Mouse (Mus musculus): ENCODE results near the gene Ankrd11. TPM values are rescaled to one million over a fixed set of nuclear protein-coding genes. Genes with fewer than 3 reads are reported as not detected.

Ankrd11 gene
- polyA plus RNA-seq, 1 experiment from 2014 or later: 55.5 TPM

DNA sequence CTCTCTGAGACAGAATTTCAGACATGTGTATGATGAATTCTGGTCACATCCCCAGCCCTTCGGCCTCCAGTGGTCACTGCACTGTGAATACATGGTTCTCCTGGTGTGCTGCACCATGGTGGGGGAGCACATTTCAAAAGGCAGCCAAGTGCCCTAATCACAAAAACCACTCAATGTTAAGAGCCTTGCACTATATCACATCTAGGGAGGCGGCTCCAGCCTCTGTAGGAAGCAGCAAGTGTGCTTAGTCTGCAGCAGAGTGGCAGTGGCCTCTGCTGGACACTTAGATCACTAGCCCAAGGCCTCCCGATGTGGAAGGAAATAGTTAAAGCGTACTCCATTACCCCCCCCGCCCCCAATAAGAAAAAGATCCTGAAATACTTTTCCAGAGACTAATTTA, 143.0 kb downstream of the Ankrd11 start:
- no peak overlapping the region for H3K4me2 ChIP-seq (replicated peaks; ENCODE audit: low read depth, low read length)
- peaks cover 61% of the 10 kb centered on the region for H3K36me3 ChIP-seq (ENCODE audit: control insufficient read depth, insufficient read depth, low read length)
- WGBS: 80% methylated on average over 5 of the region's 5 CpGs
- H3K4me1 ChIP-seq (ENCODE audit: control insufficient read depth, insufficient read depth, low read length): no peaks in the 10 kb centered on the region
- no peak overlapping the region for H3K27ac ChIP-seq (ENCODE audit: low read depth, low read length)
- H3K4me3 ChIP-seq (ENCODE audit: low read length): no peak overlapping the region
- no peaks in the 10 kb centered on the region for H3K9me3 ChIP-seq (ENCODE audit: control insufficient read depth, low read length)
- H3K9ac ChIP-seq (ENCODE audit: low read depth, low read length): no peak overlapping the region
- H3K27me3 ChIP-seq (ENCODE audit: control insufficient read depth, insufficient read depth, low read length): no peaks in the 10 kb centered on the region
- no peak for ATAC-seq (ENCODE audit: low FRiP score, low TSS enrichment)

DNA sequence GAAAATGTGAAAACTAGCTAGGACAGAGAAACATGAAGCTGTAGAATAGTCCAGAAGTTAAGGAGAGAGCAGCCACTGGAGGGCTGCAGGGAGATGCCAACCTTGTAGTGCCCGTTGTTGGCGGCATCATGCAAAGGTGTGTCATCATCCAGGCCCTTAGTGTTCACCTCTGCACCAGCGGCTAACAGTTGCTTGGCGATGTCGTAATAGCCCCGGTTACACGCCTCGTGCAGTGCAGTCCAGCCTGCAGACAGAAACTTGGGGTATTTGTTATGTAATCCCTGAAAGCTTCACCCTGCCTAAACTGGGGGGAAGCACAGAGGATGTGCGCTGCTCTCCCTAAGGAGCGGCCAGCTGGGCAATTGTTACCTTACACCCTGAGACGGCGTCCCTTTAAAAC, 143.6 kb downstream of the Ankrd11 start:
- ATAC-seq (ENCODE audit: low FRiP score, low TSS enrichment): no peak
- Histone ChIP-seq H3K4me3 (ENCODE audit: low read length) (no peak overlapping the region), H3K36me3 (ENCODE audit: control insufficient read depth, insufficient read depth, low read length) (peaks cover 67% of the 10 kb centered on the region), H3K4me1 (ENCODE audit: control insufficient read depth, insufficient read depth, low read length) (no peaks in the 10 kb centered on the region), H3K9ac (ENCODE audit: low read depth, low read length) (no peak overlapping the region), H3K27me3 (ENCODE audit: control insufficient read depth, insufficient read depth, low read length) (no peaks in the 10 kb centered on the region), H3K4me2 (replicated peaks; ENCODE audit: low read depth, low read length) (no peak overlapping the region), H3K27ac (ENCODE audit: low read depth, low read length) (no peak overlapping the region), H3K9me3 (ENCODE audit: control insufficient read depth, low read length) (no peaks in the 10 kb centered on the region)
- WGBS: 96% methylated on average over 12 of the region's 12 CpGs

DNA sequence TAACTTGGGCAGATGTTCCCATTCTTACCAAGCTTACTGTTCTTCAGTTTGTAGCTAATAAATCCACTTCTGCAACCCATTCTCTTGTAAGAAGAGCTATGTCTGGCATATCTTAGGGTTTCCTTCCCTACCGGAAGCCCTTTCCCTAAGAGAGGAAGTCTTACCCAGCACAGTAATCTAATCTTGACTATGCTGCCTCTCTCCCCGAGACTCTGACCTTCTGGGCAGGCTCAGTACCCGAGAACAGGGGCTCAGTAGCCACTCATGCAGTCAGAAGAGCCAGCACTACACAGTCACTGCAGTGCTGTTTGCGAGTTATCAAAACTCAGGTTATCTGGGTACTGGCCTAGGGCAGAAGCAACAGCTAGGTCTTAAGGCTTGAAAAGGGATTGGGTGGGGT, 144.1 kb downstream of the Ankrd11 start:
- Histone ChIP-seq H3K27me3 (ENCODE audit: control insufficient read depth, insufficient read depth, low read length) (no peaks in the 10 kb centered on the region), H3K27ac (ENCODE audit: low read depth, low read length) (no peak overlapping the region), H3K4me3 (ENCODE audit: low read length) (no peak overlapping the region), H3K36me3 (ENCODE audit: control insufficient read depth, insufficient read depth, low read length) (peaks cover 72% of the 10 kb centered on the region), H3K9me3 (ENCODE audit: control insufficient read depth, low read length) (no peaks in the 10 kb centered on the region), H3K9ac (ENCODE audit: low read depth, low read length) (no peak overlapping the region), H3K4me2 (replicated peaks; ENCODE audit: low read depth, low read length) (no peak overlapping the region), H3K4me1 (ENCODE audit: control insufficient read depth, insufficient read depth, low read length) (no peaks in the 10 kb centered on the region)
- 86% methylated on average over 4 of the region's 4 CpGs for WGBS
- ATAC-seq (ENCODE audit: low FRiP score, low TSS enrichment): no peak

DNA sequence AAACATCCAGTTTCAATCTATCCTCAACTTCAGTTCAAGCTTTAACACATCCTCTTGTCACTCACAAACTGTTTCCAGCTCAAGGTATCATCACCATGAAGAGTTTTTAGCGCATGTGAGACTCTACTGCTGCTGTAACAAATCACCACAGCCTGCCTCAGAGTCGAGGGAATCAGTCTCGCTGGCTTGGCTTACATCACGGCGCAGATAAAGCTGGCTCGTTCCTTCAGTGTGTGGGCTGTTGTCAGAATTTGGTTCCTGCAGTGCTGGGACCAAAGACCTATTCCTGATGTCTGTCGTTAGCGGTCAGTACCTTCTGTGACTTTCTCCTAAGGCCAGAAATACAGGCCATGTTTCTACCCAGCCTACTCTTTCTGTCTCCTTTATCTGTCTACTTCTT, 144.9 kb downstream of the Ankrd11 start:
- Histone ChIP-seq H3K4me3 (ENCODE audit: low read length) (no peak overlapping the region), H3K9me3 (ENCODE audit: control insufficient read depth, low read length) (no peaks in the 10 kb centered on the region), H3K9ac (ENCODE audit: low read depth, low read length) (no peak overlapping the region), H3K36me3 (ENCODE audit: control insufficient read depth, insufficient read depth, low read length) (peaks cover 80% of the 10 kb centered on the region), H3K27ac (ENCODE audit: low read depth, low read length) (no peak overlapping the region), H3K4me2 (replicated peaks; ENCODE audit: low read depth, low read length) (no peak overlapping the region), H3K4me1 (ENCODE audit: control insufficient read depth, insufficient read depth, low read length) (no peaks in the 10 kb centered on the region), H3K27me3 (ENCODE audit: control insufficient read depth, insufficient read depth, low read length) (no peaks in the 10 kb centered on the region)
- ATAC-seq (ENCODE audit: low FRiP score, low TSS enrichment): no peak
- 96% methylated on average over 8 of the region's 8 CpGs for WGBS

DNA sequence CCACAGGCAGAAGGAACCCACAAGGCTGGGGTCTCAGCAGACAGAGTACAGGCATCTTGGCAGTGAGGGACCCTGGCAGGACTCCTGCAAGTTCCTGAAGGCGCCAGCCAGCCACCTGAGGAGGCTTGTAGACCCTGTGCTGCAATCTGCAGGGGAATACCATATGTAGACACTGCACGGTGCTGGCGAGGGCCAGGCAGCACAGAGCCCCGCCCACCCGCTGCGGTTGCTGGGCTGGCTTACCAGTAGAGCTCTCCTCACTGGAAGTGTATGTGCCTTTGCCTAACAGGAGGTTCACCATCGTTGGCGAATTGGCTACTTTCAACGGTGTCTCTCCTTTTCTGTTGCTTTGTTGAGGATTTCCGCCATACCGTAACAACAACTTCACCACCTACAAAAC, 145.8 kb downstream of the Ankrd11 start:
- H3K36me3 ChIP-seq (ENCODE audit: control insufficient read depth, insufficient read depth, low read length): peaks cover 89% of the 10 kb centered on the region
- H3K4me1 ChIP-seq (ENCODE audit: control insufficient read depth, insufficient read depth, low read length): no peaks in the 10 kb centered on the region
- H3K27me3 ChIP-seq (ENCODE audit: control insufficient read depth, insufficient read depth, low read length): no peaks in the 10 kb centered on the region
- no peak overlapping the region for H3K4me3 ChIP-seq (ENCODE audit: low read length)
- H3K9me3 ChIP-seq (ENCODE audit: control insufficient read depth, low read length): no peaks in the 10 kb centered on the region
- no peak for ATAC-seq (ENCODE audit: low FRiP score, low TSS enrichment)
- H3K4me2 ChIP-seq (replicated peaks; ENCODE audit: low read depth, low read length): no peak overlapping the region
- WGBS: 91% methylated on average over 11 of the region's 11 CpGs
- no peak overlapping the region for H3K27ac ChIP-seq (ENCODE audit: low read depth, low read length)
- no peak overlapping the region for H3K9ac ChIP-seq (ENCODE audit: low read depth, low read length)

DNA sequence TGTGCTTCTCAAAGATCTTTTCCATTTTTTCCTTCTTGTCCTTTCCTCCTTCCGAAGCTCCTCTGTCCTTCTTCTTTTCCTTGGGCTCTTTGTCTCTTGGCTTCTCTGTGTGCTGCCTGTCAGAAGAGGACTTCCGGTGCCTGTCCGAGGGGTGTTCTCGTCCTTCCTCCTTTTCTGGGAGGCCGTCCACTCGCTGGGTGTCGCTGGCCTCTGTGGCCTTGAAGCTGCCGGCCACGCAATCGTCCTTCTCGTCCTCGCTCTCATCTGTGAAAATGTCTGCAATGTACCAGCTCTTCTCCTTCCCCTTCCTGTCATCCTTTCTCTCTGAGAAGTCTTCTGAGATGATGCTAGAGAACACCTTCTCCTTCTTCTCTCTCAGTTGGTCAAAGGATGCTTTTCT, 148.6 kb downstream of the Ankrd11 start:
- H3K36me3 ChIP-seq (ENCODE audit: control insufficient read depth, insufficient read depth, low read length): peaks cover 98% of the 10 kb centered on the region
- no peaks in the 10 kb centered on the region for H3K27me3 ChIP-seq (ENCODE audit: control insufficient read depth, insufficient read depth, low read length)
- H3K9me3 ChIP-seq (ENCODE audit: control insufficient read depth, low read length): no peaks in the 10 kb centered on the region
- no peak for ATAC-seq (ENCODE audit: low FRiP score, low TSS enrichment)
- no peak overlapping the region for H3K9ac ChIP-seq (ENCODE audit: low read depth, low read length)
- no peak overlapping the region for H3K4me2 ChIP-seq (replicated peaks; ENCODE audit: low read depth, low read length)
- 89% methylated on average over 12 of the region's 12 CpGs for WGBS
- no peaks in the 10 kb centered on the region for H3K4me1 ChIP-seq (ENCODE audit: control insufficient read depth, insufficient read depth, low read length)
- no peak overlapping the region for H3K27ac ChIP-seq (ENCODE audit: low read depth, low read length)
- H3K4me3 ChIP-seq (ENCODE audit: low read length): no peak overlapping the region

DNA sequence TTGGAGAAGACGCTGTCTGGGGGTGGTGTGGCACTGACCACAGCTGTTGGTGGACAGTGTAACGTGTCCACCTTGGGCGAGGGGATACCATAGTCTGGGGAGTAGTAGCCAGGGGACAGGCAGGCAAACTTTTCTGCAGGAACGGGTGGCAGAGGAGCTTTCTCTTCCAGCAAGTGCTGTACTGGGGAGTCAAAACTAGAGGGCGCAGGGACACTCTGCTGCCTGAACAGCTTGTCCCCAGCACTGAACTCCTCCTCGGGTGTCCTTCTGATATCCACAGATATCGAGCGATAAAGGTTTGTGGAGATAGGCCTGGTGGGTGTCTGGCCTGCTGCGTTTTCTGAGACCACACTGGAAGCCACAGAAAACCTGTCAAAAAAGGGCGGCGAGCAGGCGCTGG, 150.6 kb downstream of the Ankrd11 start:
- 85% methylated on average over 12 of the region's 12 CpGs for WGBS
- H3K27ac ChIP-seq (ENCODE audit: low read depth, low read length): no peak overlapping the region
- H3K27me3 ChIP-seq (ENCODE audit: control insufficient read depth, insufficient read depth, low read length): no peaks in the 10 kb centered on the region
- H3K9ac ChIP-seq (ENCODE audit: low read depth, low read length): no peak overlapping the region
- no peaks in the 10 kb centered on the region for H3K4me1 ChIP-seq (ENCODE audit: control insufficient read depth, insufficient read depth, low read length)
- peaks cover 98% of the 10 kb centered on the region for H3K36me3 ChIP-seq (ENCODE audit: control insufficient read depth, insufficient read depth, low read length)
- no peak overlapping the region for H3K4me3 ChIP-seq (ENCODE audit: low read length)
- ATAC-seq (ENCODE audit: low FRiP score, low TSS enrichment): no peak
- no peaks in the 10 kb centered on the region for H3K9me3 ChIP-seq (ENCODE audit: control insufficient read depth, low read length)
- no peak overlapping the region for H3K4me2 ChIP-seq (replicated peaks; ENCODE audit: low read depth, low read length)

DNA sequence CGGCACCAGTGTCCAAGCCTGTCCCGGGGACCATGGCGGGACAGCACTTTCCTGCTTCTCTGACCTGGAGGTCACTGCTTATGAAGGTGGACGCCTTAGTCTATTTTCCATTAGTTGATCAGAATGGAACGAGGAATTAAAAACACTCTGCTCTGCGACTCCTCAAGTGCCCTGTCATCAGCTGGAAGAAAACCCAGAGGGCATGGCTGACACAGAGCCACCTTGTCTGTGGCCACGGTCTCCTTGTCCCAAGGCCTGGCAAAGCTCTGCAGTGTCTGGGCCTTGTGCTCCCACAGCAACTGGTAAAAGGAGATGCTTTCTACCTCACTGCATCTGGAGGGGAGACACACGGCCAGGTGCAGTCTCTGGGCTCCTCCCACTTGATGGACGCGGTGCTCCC, 158.4 kb downstream of the Ankrd11 start:
- Histone ChIP-seq H3K4me3 (ENCODE audit: low read length) (no peak overlapping the region), H3K9me3 (ENCODE audit: control insufficient read depth, low read length) (no peaks in the 10 kb centered on the region), H3K27ac (ENCODE audit: low read depth, low read length) (no peak overlapping the region), H3K4me2 (replicated peaks; ENCODE audit: low read depth, low read length) (no peak overlapping the region), H3K4me1 (ENCODE audit: control insufficient read depth, insufficient read depth, low read length) (no peaks in the 10 kb centered on the region), H3K27me3 (ENCODE audit: control insufficient read depth, insufficient read depth, low read length) (no peaks in the 10 kb centered on the region), H3K9ac (ENCODE audit: low read depth, low read length) (no peak overlapping the region), H3K36me3 (ENCODE audit: control insufficient read depth, insufficient read depth, low read length) (peaks cover 65% of the 10 kb centered on the region)
- ATAC-seq (ENCODE audit: low FRiP score, low TSS enrichment): no peak
- 82% methylated on average over 10 of the region's 10 CpGs for WGBS

DNA sequence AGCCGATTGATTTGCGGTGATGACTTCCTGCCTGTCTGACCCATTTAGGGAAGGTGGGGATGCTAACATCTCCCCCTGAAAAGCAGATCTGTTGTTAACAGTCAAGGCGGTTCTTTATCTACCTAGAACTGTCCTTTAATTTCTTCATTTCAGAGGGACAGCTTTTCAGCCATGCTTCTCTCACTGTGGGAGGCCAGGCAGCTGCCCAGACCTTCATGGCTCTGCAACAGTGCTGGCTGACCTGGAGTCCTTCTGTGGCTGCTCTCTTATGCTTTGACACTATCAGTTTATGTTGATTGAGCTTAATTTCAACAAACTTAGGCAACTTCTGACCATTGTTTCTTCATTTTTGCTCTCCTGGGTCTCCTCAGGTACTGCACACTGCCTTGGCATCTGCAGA, 161.8 kb downstream of the Ankrd11 start:
- no peak overlapping the region for H3K4me2 ChIP-seq (replicated peaks; ENCODE audit: low read depth, low read length)
- H3K4me3 ChIP-seq (ENCODE audit: low read length): no peak overlapping the region
- no peaks in the 10 kb centered on the region for H3K27me3 ChIP-seq (ENCODE audit: control insufficient read depth, insufficient read depth, low read length)
- peaks cover 31% of the 10 kb centered on the region for H3K36me3 ChIP-seq (ENCODE audit: control insufficient read depth, insufficient read depth, low read length)
- H3K4me1 ChIP-seq (ENCODE audit: control insufficient read depth, insufficient read depth, low read length): no peaks in the 10 kb centered on the region
- no peak for ATAC-seq (ENCODE audit: low FRiP score, low TSS enrichment)
- H3K9me3 ChIP-seq (ENCODE audit: control insufficient read depth, low read length): no peaks in the 10 kb centered on the region
- H3K9ac ChIP-seq (ENCODE audit: low read depth, low read length): no peak overlapping the region
- H3K27ac ChIP-seq (ENCODE audit: low read depth, low read length): no peak overlapping the region
- 40% methylated on average over 3 of the region's 3 CpGs for WGBS

DNA sequence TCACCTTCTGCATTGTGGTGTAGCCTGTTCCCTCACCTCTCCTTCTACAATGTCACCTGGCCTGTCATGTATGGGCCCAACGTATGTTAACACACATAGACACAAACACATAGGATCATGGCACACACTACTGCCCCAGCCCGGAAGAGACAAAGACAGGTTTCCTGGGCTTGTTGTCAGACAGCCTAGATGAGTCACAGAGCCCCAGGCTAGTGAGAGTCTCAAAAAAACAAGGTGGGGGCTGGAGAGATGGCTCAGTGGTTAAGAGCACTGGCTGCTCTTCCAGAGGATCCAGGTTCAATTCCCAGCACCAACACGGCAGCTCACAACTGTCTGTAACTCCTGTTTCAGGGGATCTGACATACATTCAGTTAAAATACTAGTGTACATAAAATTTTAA, 163.8 kb downstream of the Ankrd11 start:
- Histone ChIP-seq H3K36me3 (ENCODE audit: control insufficient read depth, insufficient read depth, low read length) (peaks cover 14% of the 10 kb centered on the region), H3K27ac (ENCODE audit: low read depth, low read length) (no peak overlapping the region), H3K4me2 (replicated peaks; ENCODE audit: low read depth, low read length) (no peak overlapping the region), H3K9ac (ENCODE audit: low read depth, low read length) (no peak overlapping the region), H3K9me3 (ENCODE audit: control insufficient read depth, low read length) (no peaks in the 10 kb centered on the region), H3K4me1 (ENCODE audit: control insufficient read depth, insufficient read depth, low read length) (no peaks in the 10 kb centered on the region), H3K4me3 (ENCODE audit: low read length) (no peak overlapping the region), H3K27me3 (ENCODE audit: control insufficient read depth, insufficient read depth, low read length) (no peaks in the 10 kb centered on the region)
- WGBS: 89% methylated on average over 3 of the region's 3 CpGs
- no peak for ATAC-seq (ENCODE audit: low FRiP score, low TSS enrichment)
